Mouse (Mus musculus) midbrain, embryonic 11.5 days (tissue): Measurements from ENCODE around the gene Kntc1. TPM values are rescaled to one million over a fixed set of nuclear protein-coding genes. Genes with fewer than 3 reads are reported as not detected.

ENCODE experiments used
- ATAC-seq: fragments of 200-750 bp; cut with Nextera tagmentation; 2 replicates; pipeline ENCODE4 v1.8.0; 2017; ENCODE audit warnings: moderate TSS enrichment, moderate library complexity; ENCODE audit not compliant: low FRiP score
- DNase-seq: peaks from one replicate; pipeline ENCODE4 v3.0.0; 2015; ENCODE audit warnings: low spot score; ENCODE audit errors: missing footprints
- H3K27ac ChIP-seq: fragments of 300-500 bp; sonication (generic); 2 replicates; pipeline ENCODE4 v1.5.1; 2014; ENCODE audit warnings: low read depth, low read length
- H3K27me3 ChIP-seq: fragments of 300-500 bp; sonication (generic); 2 replicates; pipeline ENCODE4 v1.6.1; 2014; ENCODE audit warnings: mild to moderate bottlenecking, low read length, moderate library complexity, mixed read lengths; ENCODE audit not compliant: control insufficient read depth, insufficient read depth
- H3K36me3 ChIP-seq: fragments of 300-500 bp; sonication (generic); 2 replicates; pipeline ENCODE4 v1.6.1; 2014; ENCODE audit warnings: mild to moderate bottlenecking, low read length, moderate library complexity, mixed read lengths; ENCODE audit not compliant: control insufficient read depth, insufficient read depth
- H3K4me1 ChIP-seq: fragments of 300-500 bp; sonication (generic); 2 replicates; pipeline ENCODE4 v1.6.1; 2014; ENCODE audit warnings: low read length; ENCODE audit not compliant: control insufficient read depth, insufficient read depth
- H3K4me2 ChIP-seq: fragments of 300-500 bp; sonication (generic); 2 replicates; pipeline ENCODE4 v1.6.1; 2014; ENCODE audit warnings: mild to moderate bottlenecking, moderate library complexity
- H3K4me3 ChIP-seq: fragments of 300-500 bp; sonication (generic); 2 replicates; pipeline ENCODE4 v1.5.1; 2014; ENCODE audit warnings: low read depth, low read length
- H3K9ac ChIP-seq: fragments of 300-500 bp; sonication (generic); 2 replicates; pipeline ENCODE4 v1.6.1; 2014; ENCODE audit warnings: low read length
- H3K9me3 ChIP-seq: fragments of 300-500 bp; sonication (generic); 2 replicates; pipeline ENCODE4 v1.6.1; 2016; ENCODE audit warnings: low read length; ENCODE audit not compliant: control insufficient read depth
- WGBS: fragments of 180-500 bp; shearing (Covaris S2); extraction: QIAGEN DNeasy Blood & Tissue Kit; methylation state at CpG from one replicate; pipeline ENCODE4 v1.1.7; 2014; 5-methylcytosine and 5-hydroxymethylcytosine counted together
- polyA plus RNA-seq: library from polyadenylated mRNA; unstranded; fragments of >200 nt; fragmentation: Nextera tagmentation; extraction: Ambion mirVana; gene quantifications from 2 replicates; pipeline ENCODE4 v1.2.1, GENCODE M21; 2014

The Kntc1 gene
- polyA plus RNA-seq, 1 experiment from 2014 or later, result 33.6 TPM

DNA sequence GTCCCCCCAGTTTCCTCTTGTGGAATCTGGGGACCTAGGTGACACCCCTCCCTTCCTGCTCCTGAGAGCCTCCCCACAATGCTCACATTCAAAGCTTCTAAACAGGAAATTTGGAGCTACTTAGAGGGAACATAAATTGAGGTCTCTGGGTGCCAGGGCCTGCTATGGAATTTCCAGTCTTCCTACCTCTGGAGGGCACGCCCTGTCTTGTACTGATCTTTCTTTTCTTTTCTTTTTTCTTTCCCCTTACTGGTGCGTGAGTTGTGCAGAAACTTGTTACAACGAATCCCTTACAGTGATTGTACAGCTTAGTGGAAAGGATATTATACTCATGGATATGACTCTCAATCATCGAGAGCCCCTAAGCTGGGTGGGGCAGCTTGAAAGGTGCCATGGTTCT is 120.1 kb downstream of the Kntc1 start:
- Histone ChIP-seq H3K27ac (no peak overlapping the region), H3K4me1 (no peaks in the 10 kb centered on the region), H3K36me3 (no peaks in the 10 kb centered on the region), H3K9ac (no peak overlapping the region), H3K4me2 (no peak overlapping the region), H3K4me3 (no peak overlapping the region), H3K9me3 (no peaks in the 10 kb centered on the region), H3K27me3 (no peaks in the 10 kb centered on the region)
- no peak for ATAC-seq
- WGBS, result 86% methylated on average over 4 of the region's 4 CpGs
- no peak for DNase-seq

Other genes with a start within 250 kb of the Kntc1 start
- gene B3gnt4, start 239.3 kb upstream of the Kntc1 start, polyA plus RNA-seq, result 0.88 and 1.1 TPM in 2 replicates
- gene Diablo, start 225.5 kb upstream of the Kntc1 start, polyA plus RNA-seq, result 167 and 169 TPM in 2 replicates
- gene Gm49027, start 224.2 kb upstream of the Kntc1 start, polyA plus RNA-seq, result 0.44 and 0.72 TPM in 2 replicates
- 33.6 and 35.1 TPM in 2 replicates for gene Vps33a, start 176.7 kb upstream of the Kntc1 start, polyA plus RNA-seq
- gene Clip1, start 65.1 kb upstream of the Kntc1 start, polyA plus RNA-seq, result 42.8 and 46.8 TPM in 2 replicates
- 80.8 and 84.7 TPM in 2 replicates for gene Zcchc8, start 28.6 kb upstream of the Kntc1 start, polyA plus RNA-seq
- gene Rsrc2, start 302 bp upstream of the Kntc1 start, polyA plus RNA-seq, result 168 and 191 TPM in 2 replicates
- gene Hcar2, start 115.8 kb downstream of the Kntc1 start, polyA plus RNA-seq, result not detected in 2 replicates
- 0.28 TPM in 1 of 2 replicates, not detected in the other for gene Hcar1, start 130.3 kb downstream of the Kntc1 start, polyA plus RNA-seq
- 176 and 179 TPM in 2 replicates for gene Denr, start 157.5 kb downstream of the Kntc1 start, polyA plus RNA-seq
- 0.58 and 0.78 TPM in 2 replicates for gene Gm43518, start 177.7 kb downstream of the Kntc1 start, polyA plus RNA-seq
- gene Ccdc62, start 181.0 kb downstream of the Kntc1 start, polyA plus RNA-seq, result 4.6 and 5.4 TPM in 2 replicates
- gene Hip1r, start 223.9 kb downstream of the Kntc1 start, polyA plus RNA-seq, result 4.6 and 5.2 TPM in 2 replicates